Mouse (Mus musculus) lung, adult 2 months (tissue): ENCODE measurements at regions not wholly inside any gene's neighbourhood (a gene's known extent, or its start where the extent isn't known, plus 50 kb on each side); places are given as distances from the start of the nearest gene placed in this dataset.

Source experiments
- CTCF ChIP-seq: fragments of 200-500 bp; IDR thresholded peaks from 2 replicates; pipeline ENCODE4 v1.5.1; 2011; ENCODE audit warnings: mild to moderate bottlenecking, low read length, control low read depth; ENCODE audit not compliant: insufficient read depth
- POLR2A ChIP-seq: fragments of 200-500 bp; IDR thresholded peaks from 2 replicates; pipeline ENCODE4 v1.6.1; 2011; ENCODE audit warnings: low read depth, mild to moderate bottlenecking, control low read depth, low read length, borderline replicate concordance; ENCODE audit errors: extremely low read depth

DNA sequence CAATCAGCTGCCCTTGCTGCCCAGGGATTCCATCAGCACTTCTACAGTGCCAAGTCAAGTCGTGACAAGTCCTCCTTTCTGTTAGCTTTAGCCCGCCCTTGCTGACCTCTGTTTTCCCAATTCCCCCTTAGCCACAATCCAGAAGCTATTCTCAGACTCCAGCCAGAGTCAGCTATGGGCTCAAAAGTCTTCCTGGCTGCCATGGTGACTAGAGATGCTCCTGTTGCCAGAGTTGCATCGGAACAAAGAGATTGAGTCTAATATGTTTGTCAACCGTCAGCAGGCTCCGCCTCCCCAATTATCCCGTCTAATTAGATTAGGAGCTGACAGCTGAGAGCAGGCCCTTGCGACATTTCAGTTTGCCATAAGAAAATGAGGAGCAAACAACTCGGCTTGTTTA, 462.9 kb downstream of the Prdm2 start:
- TF ChIP-seq POLR2A (no peak), CTCF (no peak)
